Mouse (Mus musculus): ENCODE data around the gene Ubtd2. TPM values are rescaled to one million over a fixed set of nuclear protein-coding genes. Genes with fewer than 3 reads are reported as not detected.

Gene Ubtd2
- polyA plus RNA-seq, 1 experiment from 2014 or later = 60.9 TPM

DNA sequence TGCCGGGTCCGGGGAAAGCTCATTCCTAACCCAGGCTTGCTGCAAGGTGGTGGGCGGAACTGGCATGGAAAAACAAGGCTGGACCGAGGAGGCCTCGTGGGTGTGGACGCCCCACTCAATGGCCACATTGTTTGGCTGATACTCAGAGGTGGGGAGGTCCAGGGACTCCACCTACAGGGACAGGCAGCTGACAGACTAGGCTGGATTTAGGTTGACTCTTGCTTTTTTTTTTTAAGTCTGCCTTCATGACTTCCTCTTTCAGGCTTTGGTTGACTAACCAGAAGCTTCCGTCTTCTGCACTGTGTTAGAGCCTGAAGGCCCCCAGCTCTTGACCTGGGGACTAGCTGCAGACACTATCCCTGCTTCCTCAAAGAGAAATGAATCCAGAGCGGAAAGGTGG lies 109.9 kb downstream of the Ubtd2 start:
- no peak for DNase-seq (ENCODE audit: low spot score)
- Histone ChIP-seq H3K4me3 (no peak overlapping the region), H3K27ac (replicated peaks) (no peak overlapping the region), H3K36me3 (no peaks in the 10 kb centered on the region), H3K27me3 (ENCODE audit: low read depth, poor library complexity, severe bottlenecking) (no peaks in the 10 kb centered on the region), H3K4me1 (peaks cover 38% of the 10 kb centered on the region), H3K9me3 (replicated peaks) (no peaks in the 10 kb centered on the region)
- 73% methylated on average over 8 of the region's 8 CpGs for WGBS

- no peak overlapping the region for H3K27ac ChIP-seq (replicated peaks)
- WGBS = 82% methylated on average over 6 of the region's 6 CpGs
- H3K36me3 ChIP-seq = no peaks in the 10 kb centered on the region
- peaks cover 35% of the 10 kb centered on the region for H3K4me1 ChIP-seq
- H3K9me3 ChIP-seq (replicated peaks) = no peaks in the 10 kb centered on the region
- no peak overlapping the region for H3K4me3 ChIP-seq
- H3K27me3 ChIP-seq (ENCODE audit: low read depth, poor library complexity, severe bottlenecking) = no peaks in the 10 kb centered on the region
- DNase-seq (ENCODE audit: low spot score) = no peak
Measured at GRCm38 (mm10) chr11:32566184-32566583, 111.0 kb downstream of the Ubtd2 start.

Other genes starting within 250 kb of the Ubtd2 start
- 94.7 and 107 TPM in 2 replicates for gene Snrnp25, start 250.0 kb upstream of the Ubtd2 start, polyA plus RNA-seq (2016; fragmentation: Nextera tagmentation; extraction: Ambion mirVana)
- gene Rhbdf1, start 233.1 kb upstream of the Ubtd2 start, polyA plus RNA-seq (2016; fragmentation: Nextera tagmentation; extraction: Ambion mirVana) = 25.1 and 26.2 TPM in 2 replicates
- 30.6 and 32.0 TPM in 2 replicates for gene Mpg, start 228.9 kb upstream of the Ubtd2 start, polyA plus RNA-seq (2016; fragmentation: Nextera tagmentation; extraction: Ambion mirVana)
- 42.6 and 45.3 TPM in 2 replicates for gene Nprl3, start 187.7 kb upstream of the Ubtd2 start, polyA plus RNA-seq (2016; fragmentation: Nextera tagmentation; extraction: Ambion mirVana)
- 2,848 and 3,100 TPM in 2 replicates for gene Hba-x, start 179.0 kb upstream of the Ubtd2 start, polyA plus RNA-seq (2016; fragmentation: Nextera tagmentation; extraction: Ambion mirVana)
- gene Hba-a1, start 171.9 kb upstream of the Ubtd2 start, polyA plus RNA-seq (2016; fragmentation: Nextera tagmentation; extraction: Ambion mirVana) = 2,199 and 2,239 TPM in 2 replicates
- 5.8 and 6.6 TPM in 2 replicates for gene Hbq1b, start 168.4 kb upstream of the Ubtd2 start, polyA plus RNA-seq (2016; fragmentation: Nextera tagmentation; extraction: Ambion mirVana)
- 3,984 and 4,102 TPM in 2 replicates for gene Hba-a2, start 158.9 kb upstream of the Ubtd2 start, polyA plus RNA-seq (2016; fragmentation: Nextera tagmentation; extraction: Ambion mirVana)
- gene Hbq1a, start 155.3 kb upstream of the Ubtd2 start, polyA plus RNA-seq (2016; fragmentation: Nextera tagmentation; extraction: Ambion mirVana) = not detected in 2 replicates
- 25.7 and 32.7 TPM in 2 replicates for gene Sh3pxd2b, start 107.5 kb upstream of the Ubtd2 start, polyA plus RNA-seq (2016; fragmentation: Nextera tagmentation; extraction: Ambion mirVana)
- 0.32 TPM in 1 of 2 replicates, not detected in the other for gene Efcab9, start 76.7 kb downstream of the Ubtd2 start, polyA plus RNA-seq (2016; fragmentation: Nextera tagmentation; extraction: Ambion mirVana)
- 1.5 and 2.1 TPM in 2 replicates for gene Stk10, start 77.9 kb downstream of the Ubtd2 start, polyA plus RNA-seq (2016; fragmentation: Nextera tagmentation; extraction: Ambion mirVana)
- 93.9 and 102 TPM in 2 replicates for gene Fbxw11, start 187.4 kb downstream of the Ubtd2 start, polyA plus RNA-seq (2016; fragmentation: Nextera tagmentation; extraction: Ambion mirVana)

Data from midbrain, embryonic 10.5 days (tissue).